Mouse (Mus musculus) gonadal fat pad, adult 2 months (tissue): Measurements from ENCODE around the gene Nfxl1. TPM values are rescaled to one million over a fixed set of nuclear protein-coding genes. Genes with fewer than 3 reads are reported as not detected.

ENCODE experiments used
- DNase-seq: peaks from one replicate; pipeline ENCODE4 v3.0.0-alpha.2; 2012; ENCODE audit warnings: low read depth
- polyA plus RNA-seq: library from polyadenylated mRNA; depleted of rRNA; stranded (reverse); fragments of >200 nt; gene quantifications from 2 replicates; pipeline ENCODE4 v1.2.3, GENCODE M21; 2012; rRNA removed

The Nfxl1 gene
- polyA plus RNA-seq, 1 experiment = 7.6 TPM

DNA sequence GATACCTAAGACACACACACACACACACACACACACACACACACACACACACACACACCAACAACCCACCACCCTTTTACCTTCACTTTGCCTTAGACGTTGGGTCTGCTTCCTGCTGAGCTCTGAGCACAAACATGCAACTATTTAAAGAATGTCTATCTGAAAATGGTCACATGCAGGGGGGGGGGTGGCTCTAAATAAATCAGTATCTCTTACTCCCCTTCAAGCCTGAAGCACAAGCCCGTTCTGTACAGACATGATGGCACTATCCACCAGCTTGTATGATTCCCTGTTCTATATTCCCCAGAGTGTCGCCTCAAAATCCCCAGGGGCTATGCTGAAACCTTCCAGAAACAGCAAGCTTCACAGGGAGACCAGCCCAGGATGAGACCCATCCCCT, 57.7 kb downstream of the Nfxl1 start:
- no peak for DNase-seq

DNA sequence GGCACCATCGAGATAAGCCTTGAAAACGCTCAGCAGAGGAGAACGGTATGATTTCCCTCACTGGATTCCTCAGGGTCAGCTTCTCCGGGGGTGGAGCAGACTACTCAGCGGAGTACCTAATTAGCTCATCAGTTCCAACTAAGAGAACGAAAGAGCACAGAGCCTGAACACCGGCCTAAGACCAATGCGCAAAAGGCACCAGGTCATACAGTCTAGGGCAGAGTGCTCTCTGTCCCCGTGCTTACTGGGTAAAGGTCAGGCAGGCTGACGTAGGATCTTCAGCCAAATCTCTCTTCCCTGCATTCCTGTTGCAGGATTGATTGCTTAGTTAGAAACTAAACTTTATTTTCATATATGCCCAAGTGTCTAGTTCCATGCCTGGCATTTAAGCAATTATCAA, 61.2 kb downstream of the Nfxl1 start:
- no peak for DNase-seq

DNA sequence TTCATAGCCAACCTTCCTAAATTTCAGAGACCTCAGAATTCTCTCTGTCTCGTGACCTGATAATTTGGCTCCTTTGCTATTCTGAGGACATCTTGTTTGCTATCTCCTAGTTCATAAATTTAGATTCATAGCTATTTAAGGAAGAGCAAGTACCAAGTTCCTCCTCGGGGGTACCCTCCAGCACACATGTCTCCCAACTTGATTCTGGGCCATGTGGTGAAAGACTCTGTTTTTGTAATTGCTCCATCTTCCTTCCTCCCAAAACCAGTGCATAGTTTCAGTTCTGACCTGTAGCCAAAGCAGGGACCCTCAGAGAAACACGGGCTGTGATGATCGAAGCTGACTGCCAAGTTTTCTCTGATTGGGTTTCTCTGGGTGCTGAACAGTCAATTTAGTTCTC, 62.7 kb downstream of the Nfxl1 start:
- no peak for DNase-seq

DNA sequence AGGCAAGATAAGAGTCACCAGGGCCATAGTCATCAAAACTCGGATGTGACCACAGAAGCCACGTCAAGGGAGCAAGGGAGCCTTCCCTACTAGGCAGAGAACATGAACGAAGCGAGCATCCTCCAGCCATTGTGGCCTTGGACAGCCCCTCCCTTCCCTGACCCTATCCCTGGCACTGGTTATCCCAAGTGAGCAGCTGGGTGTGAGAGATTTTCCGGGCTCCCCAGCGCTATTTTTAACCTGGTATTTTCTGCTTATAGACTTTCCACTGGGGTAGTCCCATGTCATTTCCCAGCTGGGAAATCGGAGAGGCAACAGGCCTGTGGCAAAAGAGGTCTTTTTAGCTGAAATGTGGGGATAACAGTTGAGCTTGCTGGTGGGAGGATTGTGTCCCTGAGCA, 65.6 kb downstream of the Nfxl1 start:
- DNase-seq = no peak

DNA sequence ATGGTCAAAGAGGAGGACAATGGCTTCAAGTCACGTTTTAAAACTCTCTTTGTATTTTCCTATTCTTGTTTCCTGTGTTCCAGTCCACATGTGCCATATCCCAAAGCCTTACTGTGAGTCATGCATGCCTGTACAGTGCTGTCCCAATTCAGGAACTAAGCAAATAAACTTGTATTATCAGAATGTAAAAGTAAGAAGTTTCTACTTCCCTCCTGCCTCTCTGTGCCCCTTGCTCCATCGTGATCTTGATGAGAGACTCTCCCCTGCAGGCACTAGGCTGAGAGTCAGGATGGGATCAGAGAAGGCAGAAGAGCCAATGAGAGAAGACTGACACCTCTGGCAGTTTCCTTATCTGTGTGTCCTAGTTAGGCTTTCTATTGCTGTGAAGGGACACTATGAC, 68.3 kb downstream of the Nfxl1 start:
- no peak for DNase-seq

DNA sequence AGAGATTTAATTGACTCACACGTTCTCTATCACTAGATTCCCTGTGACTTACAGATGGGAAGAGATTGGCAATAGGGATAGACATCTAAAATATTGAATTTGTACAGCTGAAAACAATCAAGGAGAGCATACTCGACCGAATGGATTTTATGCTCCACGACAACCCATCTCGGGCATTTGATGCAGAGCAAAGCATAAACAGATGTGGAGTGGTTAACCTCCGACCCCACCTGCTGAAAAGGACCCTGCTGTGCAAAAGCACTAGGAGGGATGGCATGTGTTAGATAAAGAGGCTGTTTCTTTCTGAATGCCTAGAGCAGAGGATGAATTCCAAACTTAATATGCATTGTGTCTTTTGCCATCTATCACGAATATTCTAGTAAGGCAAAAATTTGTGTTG, 79.0 kb downstream of the Nfxl1 start:
- DNase-seq = no peak

DNA sequence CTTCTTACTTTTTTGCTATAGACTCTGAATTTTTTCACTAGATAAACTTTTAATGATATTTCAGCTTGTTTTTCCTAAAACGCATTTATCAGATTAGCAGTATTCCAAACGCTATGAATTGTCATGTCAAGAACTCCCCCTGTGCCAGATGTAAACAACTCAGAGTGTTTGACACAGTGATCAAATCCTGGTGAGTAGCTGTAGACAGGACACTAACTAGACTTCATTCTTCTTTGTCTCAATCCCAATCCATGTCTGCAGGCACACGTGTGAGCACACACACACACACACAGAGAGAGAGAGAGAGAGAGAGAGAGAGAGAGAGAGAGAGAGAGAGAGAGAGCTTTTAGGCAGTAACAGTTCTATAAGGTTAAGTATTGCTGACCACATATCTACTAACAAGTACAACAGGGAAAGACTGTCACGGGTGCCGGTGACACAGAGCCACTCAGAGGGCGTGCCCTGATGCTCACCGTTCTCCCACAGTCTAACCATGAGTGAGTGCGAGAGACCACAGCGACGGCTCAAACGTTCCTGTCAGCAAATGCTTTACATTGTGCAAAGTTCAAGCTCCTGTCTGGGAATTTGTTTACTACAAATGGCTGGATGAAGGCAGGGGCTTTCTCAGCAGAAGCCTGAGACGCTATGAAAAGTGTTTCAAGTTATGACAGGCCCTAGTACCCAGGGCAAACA, 87.0 kb downstream of the Nfxl1 start:
- DNase-seq = no peak

DNA sequence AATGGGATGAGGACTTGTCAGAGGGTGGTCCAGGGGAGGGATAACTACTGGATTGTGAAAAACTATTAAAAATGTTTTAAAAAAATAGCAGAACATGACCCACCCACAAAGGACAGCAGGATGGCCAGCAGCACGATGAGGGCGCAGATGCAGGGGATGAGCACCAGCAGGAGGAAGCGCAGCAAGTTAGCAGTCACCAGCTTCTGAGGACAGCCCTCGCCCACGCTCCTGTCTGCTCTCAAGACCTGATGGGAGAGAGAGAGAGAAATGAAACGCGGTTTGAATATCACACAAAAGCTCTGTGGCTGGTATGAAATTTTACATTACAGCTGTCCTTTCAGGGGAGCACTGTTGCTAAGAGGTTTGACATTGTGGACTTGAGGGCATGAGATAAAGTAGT, 87.7 kb downstream of the Nfxl1 start:
- no peak for DNase-seq

DNA sequence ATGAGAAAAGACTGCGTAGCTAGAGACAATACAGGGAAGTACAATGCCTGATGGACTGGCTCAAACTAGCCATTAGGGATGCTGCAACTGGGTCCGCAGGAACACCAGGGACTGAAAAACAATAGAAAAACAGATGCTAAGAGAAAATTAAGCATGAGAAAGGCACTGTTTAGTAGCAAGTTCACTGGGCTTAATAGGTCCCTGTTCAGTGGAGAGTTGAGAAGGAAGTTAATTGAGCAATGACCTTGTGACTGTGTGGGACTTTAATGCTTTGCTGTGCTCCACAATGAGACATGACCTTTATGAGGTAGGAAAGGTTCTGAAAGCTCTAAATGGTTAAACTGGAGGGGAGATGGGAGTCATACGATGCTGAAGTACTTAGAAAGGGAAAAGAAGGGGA, 94.6 kb downstream of the Nfxl1 start:
- DNase-seq = no peak

Other genes starting within 250 kb of the Nfxl1 start
- gene Corin, start 55.2 kb downstream of the Nfxl1 start, polyA plus RNA-seq = 0.50 and 0.63 TPM in 2 replicates
- 0.08 TPM in 1 of 2 replicates, not detected in the other for gene Zar1, start 21.6 kb upstream of the Nfxl1 start, polyA plus RNA-seq
- not detected in 2 replicates for gene Gm5868, start 27.9 kb upstream of the Nfxl1 start, polyA plus RNA-seq
- gene Cnga1, start 84.6 kb upstream of the Nfxl1 start, polyA plus RNA-seq = not detected in 2 replicates
- gene Nipal1, start 88.1 kb upstream of the Nfxl1 start, polyA plus RNA-seq = 0.30 and 0.94 TPM in 2 replicates
- 0.20 and 0.33 TPM in 2 replicates for gene Txk, start 193.1 kb upstream of the Nfxl1 start, polyA plus RNA-seq